Mouse (Mus musculus): ENCODE measurements around the gene Cntnap5a. TPM values are rescaled to one million over a fixed set of nuclear protein-coding genes. Genes with fewer than 3 reads are reported as not detected.

Cntnap5a gene
- polyA plus RNA-seq, 1 experiment: 0.03 TPM

- Histone ChIP-seq H3K4me1 (replicated peaks; ENCODE audit: control insufficient read depth, insufficient read depth, low read length) (no peaks in the 10 kb centered on the region), H3K27me3 (ENCODE audit: control insufficient read depth, insufficient read depth, low read length) (no peaks in the 10 kb centered on the region), H3K36me3 (ENCODE audit: control insufficient read depth, insufficient read depth, low read length) (no peaks in the 10 kb centered on the region), H3K4me3 (ENCODE audit: control insufficient read depth, insufficient read depth, low read length) (no peak overlapping the region), H3K27ac (ENCODE audit: control insufficient read depth, insufficient read depth, low read length) (no peak overlapping the region)
- no peak for DNase-seq
- TF ChIP-seq POLR2A (IDR thresholded peaks at IDR 0.05; ENCODE audit: control insufficient read depth, extremely low read depth, insufficient read depth, low read length, poor library complexity) (no peak), CTCF (IDR thresholded peaks at IDR 0.05; ENCODE audit: borderline replicate concordance, control insufficient read depth, extremely low read depth, insufficient read depth, low read length, poor library complexity) (no peak)
- WGBS: 96% methylated on average over 4 of the region's 4 CpGs
Measured at GRCm38 (mm10) chr1:116370817-116371216, 686.3 kb downstream of the Cntnap5a start.

- 88% methylated on average over 1 of the region's 1 CpGs for WGBS
- Histone ChIP-seq H3K4me3 (ENCODE audit: control insufficient read depth, insufficient read depth, low read length) (no peak overlapping the region), H3K4me1 (replicated peaks; ENCODE audit: control insufficient read depth, insufficient read depth, low read length) (no peaks in the 10 kb centered on the region), H3K27ac (ENCODE audit: control insufficient read depth, insufficient read depth, low read length) (no peak overlapping the region), H3K27me3 (ENCODE audit: control insufficient read depth, insufficient read depth, low read length) (no peaks in the 10 kb centered on the region), H3K36me3 (ENCODE audit: control insufficient read depth, insufficient read depth, low read length) (no peaks in the 10 kb centered on the region)
- no peak for TF ChIP-seq POLR2A (IDR thresholded peaks at IDR 0.05; ENCODE audit: control insufficient read depth, extremely low read depth, insufficient read depth, low read length, poor library complexity)
- TF ChIP-seq CTCF (IDR thresholded peaks at IDR 0.05; ENCODE audit: borderline replicate concordance, control insufficient read depth, extremely low read depth, insufficient read depth, low read length, poor library complexity): no peak
- no peak for DNase-seq
Measured at GRCm38 (mm10) chr1:116373551-116373950, 689.0 kb downstream of the Cntnap5a start.

- no peak for TF ChIP-seq POLR2A (IDR thresholded peaks at IDR 0.05; ENCODE audit: control insufficient read depth, extremely low read depth, insufficient read depth, low read length, poor library complexity)
- TF ChIP-seq CTCF (IDR thresholded peaks at IDR 0.05; ENCODE audit: borderline replicate concordance, control insufficient read depth, extremely low read depth, insufficient read depth, low read length, poor library complexity): no peak
- Histone ChIP-seq H3K27ac (ENCODE audit: control insufficient read depth, insufficient read depth, low read length) (no peak overlapping the region), H3K36me3 (ENCODE audit: control insufficient read depth, insufficient read depth, low read length) (no peaks in the 10 kb centered on the region), H3K27me3 (ENCODE audit: control insufficient read depth, insufficient read depth, low read length) (no peaks in the 10 kb centered on the region), H3K4me3 (ENCODE audit: control insufficient read depth, insufficient read depth, low read length) (no peak overlapping the region), H3K4me1 (replicated peaks; ENCODE audit: control insufficient read depth, insufficient read depth, low read length) (no peaks in the 10 kb centered on the region)
- DNase-seq: no peak
Measured at GRCm38 (mm10) chr1:116392390-116392789, 707.8 kb downstream of the Cntnap5a start.

- H3K36me3 ChIP-seq (ENCODE audit: control insufficient read depth, insufficient read depth, low read length): no peaks in the 10 kb centered on the region
- no peak overlapping the region for H3K27ac ChIP-seq (ENCODE audit: control insufficient read depth, insufficient read depth, low read length)
- no peak for TF ChIP-seq POLR2A (IDR thresholded peaks at IDR 0.05; ENCODE audit: control insufficient read depth, extremely low read depth, insufficient read depth, low read length, poor library complexity)
- no peak for TF ChIP-seq CTCF (IDR thresholded peaks at IDR 0.05; ENCODE audit: borderline replicate concordance, control insufficient read depth, extremely low read depth, insufficient read depth, low read length, poor library complexity)
- DNase-seq: no peak
- H3K4me1 ChIP-seq (replicated peaks; ENCODE audit: control insufficient read depth, insufficient read depth, low read length): no peaks in the 10 kb centered on the region
- H3K4me3 ChIP-seq (ENCODE audit: control insufficient read depth, insufficient read depth, low read length): no peak overlapping the region
- WGBS: 81% methylated on average over 1 of the region's 1 CpGs
- no peaks in the 10 kb centered on the region for H3K27me3 ChIP-seq (ENCODE audit: control insufficient read depth, insufficient read depth, low read length)
Measured at GRCm38 (mm10) chr1:116401996-116402656, 717.6 kb downstream of the Cntnap5a start.

GRCm38 (mm10) chr1:116409836-116410235 lies 725.3 kb downstream of the Cntnap5a start:
- no peak for DNase-seq
- no peaks in the 10 kb centered on the region for H3K27me3 ChIP-seq (ENCODE audit: control insufficient read depth, insufficient read depth, low read length)
- 94% methylated on average over 1 of the region's 1 CpGs for WGBS
- H3K4me3 ChIP-seq (ENCODE audit: control insufficient read depth, insufficient read depth, low read length): no peak overlapping the region
- no peaks in the 10 kb centered on the region for H3K4me1 ChIP-seq (replicated peaks; ENCODE audit: control insufficient read depth, insufficient read depth, low read length)
- H3K27ac ChIP-seq (ENCODE audit: control insufficient read depth, insufficient read depth, low read length): no peak overlapping the region
- TF ChIP-seq CTCF (IDR thresholded peaks at IDR 0.05; ENCODE audit: borderline replicate concordance, control insufficient read depth, extremely low read depth, insufficient read depth, low read length, poor library complexity) (no peak), POLR2A (IDR thresholded peaks at IDR 0.05; ENCODE audit: control insufficient read depth, extremely low read depth, insufficient read depth, low read length, poor library complexity) (no peak)
- no peaks in the 10 kb centered on the region for H3K36me3 ChIP-seq (ENCODE audit: control insufficient read depth, insufficient read depth, low read length)

- TF ChIP-seq POLR2A (IDR thresholded peaks at IDR 0.05; ENCODE audit: control insufficient read depth, extremely low read depth, insufficient read depth, low read length, poor library complexity) (no peak), CTCF (IDR thresholded peaks at IDR 0.05; ENCODE audit: borderline replicate concordance, control insufficient read depth, extremely low read depth, insufficient read depth, low read length, poor library complexity) (no peak)
- DNase-seq: no peak
- H3K36me3 ChIP-seq (ENCODE audit: control insufficient read depth, insufficient read depth, low read length): no peaks in the 10 kb centered on the region
- H3K27me3 ChIP-seq (ENCODE audit: control insufficient read depth, insufficient read depth, low read length): no peaks in the 10 kb centered on the region
- H3K4me1 ChIP-seq (replicated peaks; ENCODE audit: control insufficient read depth, insufficient read depth, low read length): no peaks in the 10 kb centered on the region
- no peak overlapping the region for H3K4me3 ChIP-seq (ENCODE audit: control insufficient read depth, insufficient read depth, low read length)
- no peak overlapping the region for H3K27ac ChIP-seq (ENCODE audit: control insufficient read depth, insufficient read depth, low read length)
- 88% methylated on average over 2 of the region's 2 CpGs for WGBS
Measured at GRCm38 (mm10) chr1:116428396-116428795, 743.8 kb downstream of the Cntnap5a start.

Measured in thymus, adult 2 months (tissue).